Mouse (Mus musculus) limb, embryonic 10.5 days (tissue): ENCODE results near the gene Cbr2. TPM values are rescaled to one million over a fixed set of nuclear protein-coding genes. Genes with fewer than 3 reads are reported as not detected.
A peak's percentile ranks its signal among the peaks of the same experiment; 100 is the strongest.

Experiments used
- DNase-seq: peaks from one replicate; pipeline ENCODE4 v3.0.0-alpha.2; 2017; ENCODE audit warnings: low spot score
- H3K27ac ChIP-seq: fragments of 300-500 bp; sonication (generic); 2 replicates; pipeline ENCODE4 v1.5.1; 2016; ENCODE audit warnings: mild to moderate bottlenecking
- H3K27me3 ChIP-seq: fragments of 300-500 bp; sonication (generic); 2 replicates; pipeline ENCODE4 v1.6.1; 2016; ENCODE audit warnings: low read depth, mild to moderate bottlenecking; ENCODE audit not compliant: poor library complexity, severe bottlenecking
- H3K36me3 ChIP-seq: fragments of 300-500 bp; sonication (generic); 2 replicates; pipeline ENCODE4 v1.6.1; 2016; ENCODE audit warnings: mild to moderate bottlenecking, moderate library complexity
- H3K4me1 ChIP-seq: fragments of 300-500 bp; sonication (generic); 2 replicates; pipeline ENCODE4 v1.6.1; 2016
- H3K4me3 ChIP-seq: fragments of 300-500 bp; sonication (generic); 2 replicates; pipeline ENCODE4 v1.5.1; 2016; ENCODE audit warnings: mild to moderate bottlenecking, moderate library complexity
- H3K9me3 ChIP-seq: fragments of 300-500 bp; sonication (generic); replicated peaks from 2 replicates; pipeline ENCODE4 v1.6.1; 2016; ENCODE audit warnings: mild to moderate bottlenecking
- WGBS: fragments of 180-500 bp; shearing (Covaris S2); methylation state at CpG from one replicate; pipeline ENCODE4 v1.1.7; 2016; 5-methylcytosine and 5-hydroxymethylcytosine counted together
- polyA plus RNA-seq: library from polyadenylated mRNA; unstranded; fragments of >200 nt; fragmentation: Nextera tagmentation; extraction: Ambion mirVana; gene quantifications from 2 replicates; pipeline ENCODE4 v1.2.1, GENCODE M21; 2016

Cbr2 gene
- polyA plus RNA-seq, 1 experiment from 2014 or later = 16.3 TPM

GRCm38 (mm10) chr11:120728530-120729240, 3.2 kb downstream of the Cbr2 start:
- WGBS = 69% methylated on average over 11 of the region's 11 CpGs
- Histone ChIP-seq H3K27ac (peak overlapping the region; percentile 71), H3K4me1 (peaks cover 24% of the 10 kb centered on the region), H3K9me3 (no peaks in the 10 kb centered on the region), H3K36me3 (no peaks in the 10 kb centered on the region; the same call in none of the 2 replicates), H3K27me3 (peaks cover 36% of the 10 kb centered on the region), H3K4me3 (peak overlapping the region; percentile 35)
- no peak for DNase-seq

GRCm38 (mm10) chr11:120727564-120727963, 4.3 kb downstream of the Cbr2 start:
- Histone ChIP-seq H3K27ac (no peak overlapping the region), H3K9me3 (no peaks in the 10 kb centered on the region), H3K36me3 (peaks cover 3% of the 10 kb centered on the region), H3K27me3 (peaks cover 48% of the 10 kb centered on the region), H3K4me1 (peaks cover 26% of the 10 kb centered on the region), H3K4me3 (peak overlapping the region; percentile 66; the same call in 1 of the 2 replicates)
- no peak for DNase-seq
- 65% methylated on average over 12 of the region's 12 CpGs for WGBS

DNA sequence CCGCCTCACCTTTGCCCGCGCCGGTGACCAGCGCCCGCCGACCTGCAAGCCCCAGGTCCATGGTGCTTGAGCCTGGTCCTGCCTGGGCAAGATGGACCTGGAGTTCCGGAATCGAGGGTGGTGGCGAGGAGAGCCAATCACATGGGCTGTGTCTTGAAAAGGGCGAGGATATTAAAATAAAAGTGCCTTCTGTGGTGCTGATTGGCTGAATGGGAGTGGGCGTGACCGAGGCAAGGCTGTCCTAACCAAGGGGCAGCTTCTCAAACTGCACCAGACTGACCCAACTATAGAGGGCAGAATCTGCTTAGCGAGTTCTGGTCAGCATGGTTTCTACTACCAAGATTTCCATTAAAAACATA, 4.8 kb downstream of the Cbr2 start, which contains the start of gene Dcxr:
Dcxr (minus strand) TSS at position 113 of the 359 bp plus-strand sequence.
- Histone ChIP-seq H3K27ac (peak within 1 kb of the TSS; percentile 46; the same call in 1 of the 2 replicates), H3K4me3 (peak within 1 kb of the TSS; percentile 66), H3K9me3 (no peaks in the 10 kb centered on the region), H3K27me3 (peaks cover 52% of the 10 kb centered on the region), H3K36me3 (peaks cover 3% of the 10 kb centered on the region), H3K4me1 (peaks cover 29% of the 10 kb centered on the region)
- peak; percentile 85 for DNase-seq
- under 1% methylated on average over 14 of the region's 14 CpGs for WGBS

GRCm38 (mm10) chr11:120726243-120727168, 5.4 kb downstream of the Cbr2 start:
- DNase-seq = no peak
- 19% methylated on average over 34 of the region's 36 CpGs for WGBS
- H3K4me3 ChIP-seq = peak overlapping the region; percentile 66
- H3K27me3 ChIP-seq = peaks cover 58% of the 10 kb centered on the region
- peaks cover 3% of the 10 kb centered on the region for H3K36me3 ChIP-seq
- peaks cover 35% of the 10 kb centered on the region for H3K4me1 ChIP-seq
- no peaks in the 10 kb centered on the region for H3K9me3 ChIP-seq
- H3K27ac ChIP-seq = peak overlapping the region; percentile 46; the same call in 1 of the 2 replicates

GRCm38 (mm10) chr11:120723509-120723908, 8.4 kb downstream of the Cbr2 start:
- no peak overlapping the region for H3K4me3 ChIP-seq
- peaks cover 22% of the 10 kb centered on the region for H3K36me3 ChIP-seq
- no peak overlapping the region for H3K27ac ChIP-seq
- WGBS = 88% methylated on average over 7 of the region's 7 CpGs
- no peaks in the 10 kb centered on the region for H3K9me3 ChIP-seq
- H3K27me3 ChIP-seq = peaks cover 58% of the 10 kb centered on the region
- H3K4me1 ChIP-seq = peaks cover 46% of the 10 kb centered on the region
- no peak for DNase-seq

- peaks cover 46% of the 10 kb centered on the region for H3K4me1 ChIP-seq
- H3K9me3 ChIP-seq = no peaks in the 10 kb centered on the region
- WGBS = 89% methylated on average over 11 of the region's 11 CpGs
- no peak for DNase-seq
- 0 out of 2 replicates have a peak overlapping the region, but pooled peaks have one; percentile 1 for H3K4me3 ChIP-seq
- peaks cover 55% of the 10 kb centered on the region for H3K27me3 ChIP-seq
- no peak overlapping the region for H3K27ac ChIP-seq
- peaks cover 29% of the 10 kb centered on the region for H3K36me3 ChIP-seq
Measured at GRCm38 (mm10) chr11:120722761-120723382, 9.0 kb downstream of the Cbr2 start.

DNA sequence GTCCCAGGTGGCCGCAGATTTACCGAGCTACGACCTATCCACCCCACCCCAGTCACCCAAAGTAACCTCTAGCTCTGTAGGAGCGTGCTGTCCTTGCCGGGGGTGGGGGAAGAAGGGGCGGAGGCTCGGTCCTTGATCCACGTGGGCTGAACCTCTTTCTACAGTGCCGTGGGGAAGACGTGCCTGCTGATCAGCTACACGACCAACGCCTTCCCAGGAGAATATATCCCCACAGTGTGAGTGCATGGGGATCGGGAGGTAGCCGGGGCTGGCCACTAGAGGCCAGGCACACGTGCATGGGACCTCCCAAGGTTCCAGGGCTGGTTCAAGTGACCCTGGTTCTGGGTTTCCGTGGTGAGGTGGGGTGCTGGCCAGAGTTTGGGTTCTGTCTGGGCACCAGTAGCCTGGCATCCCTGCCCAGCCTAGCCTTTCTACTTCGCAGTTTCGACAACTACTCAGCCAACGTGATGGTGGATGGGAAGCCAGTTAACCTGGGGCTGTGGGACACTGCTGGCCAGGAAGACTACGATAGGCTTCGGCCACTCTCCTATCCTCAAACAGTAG, 9.8 kb downstream of the Cbr2 start:
- H3K27ac ChIP-seq = peak overlapping the region; percentile 74
- H3K4me3 ChIP-seq = peak overlapping the region; percentile 75

DNA sequence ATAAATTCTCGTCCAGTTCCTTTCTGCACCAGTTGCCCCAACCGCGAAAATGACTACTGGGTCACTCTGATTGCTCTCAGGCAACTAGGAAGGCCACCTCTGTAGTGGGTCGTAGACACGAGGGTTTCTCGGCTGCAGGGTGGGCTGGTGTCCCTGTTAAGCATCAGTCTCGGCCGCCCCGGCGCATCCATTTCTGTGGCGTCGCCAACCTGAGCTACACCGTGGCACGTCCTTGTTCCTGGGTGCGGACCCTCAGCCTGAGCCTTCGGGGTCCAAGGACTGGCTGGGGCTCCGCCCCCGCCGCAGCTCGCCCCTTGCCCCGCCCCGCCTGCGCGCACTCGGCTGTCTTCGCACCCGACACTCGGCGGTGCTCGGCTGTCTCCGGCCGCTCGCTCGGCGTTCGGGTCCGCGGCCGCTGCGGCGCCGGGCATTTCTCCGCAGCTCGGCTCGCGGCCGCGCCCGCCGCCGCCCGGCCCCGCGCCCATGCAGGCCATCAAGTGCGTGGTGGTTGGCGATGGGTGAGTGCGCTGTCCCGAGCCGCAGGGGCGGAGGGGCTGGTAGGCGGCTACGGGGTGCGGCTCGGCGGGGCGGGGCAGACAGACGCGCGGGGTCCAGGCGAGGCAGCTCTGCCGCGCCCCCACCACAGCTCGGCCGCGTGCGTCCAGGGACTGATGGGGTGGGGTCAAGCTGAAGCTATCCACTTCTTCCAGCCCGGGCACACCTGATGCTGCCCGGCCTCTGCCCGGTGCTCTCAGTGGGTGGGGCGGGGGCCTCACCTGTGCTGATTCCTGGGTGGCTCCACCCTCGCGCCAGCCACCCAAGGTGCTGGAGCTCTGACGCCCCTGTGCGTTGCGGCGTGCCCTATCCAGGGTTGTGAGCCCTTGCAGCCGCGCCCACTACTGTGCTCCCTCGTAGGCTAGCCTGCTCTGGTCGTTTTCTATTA, 10.5 kb downstream of the Cbr2 start, which contains the start of gene Rac3:
Rac3 (plus strand) TSS at position 347 of the 943 bp plus-strand sequence.
- WGBS = 1% methylated on average over 86 of the region's 90 CpGs
- peak; percentile 83 for DNase-seq
- Histone ChIP-seq H3K4me1 (peaks cover 36% of the 10 kb centered on the region), H3K27ac (peak within 1 kb of the TSS; percentile 74), H3K4me3 (peak within 1 kb of the TSS; percentile 75), H3K27me3 (peaks cover 53% of the 10 kb centered on the region), H3K36me3 (peaks cover 41% of the 10 kb centered on the region), H3K9me3 (no peaks in the 10 kb centered on the region)

More for the DNA sequence above, 9.8 kb downstream of the Cbr2 start:
- Histone ChIP-seq H3K4me1 (peaks cover 43% of the 10 kb centered on the region), H3K9me3 (no peaks in the 10 kb centered on the region), H3K36me3 (peaks cover 36% of the 10 kb centered on the region), H3K27me3 (peaks cover 55% of the 10 kb centered on the region)
- 20% methylated on average over 21 of the region's 21 CpGs for WGBS
- DNase-seq = no peak

- Histone ChIP-seq H3K4me1 (peaks cover 33% of the 10 kb centered on the region), H3K27me3 (peaks cover 43% of the 10 kb centered on the region), H3K36me3 (peaks cover 49% of the 10 kb centered on the region), H3K27ac (0 out of 2 replicates have a peak overlapping the region, but pooled peaks have one; percentile 74), H3K9me3 (no peaks in the 10 kb centered on the region), H3K4me3 (peak overlapping the region; percentile 75)
- WGBS = 11% methylated on average over 17 of the region's 17 CpGs
- peak; percentile 94 for DNase-seq
Measured at GRCm38 (mm10) chr11:120720450-120720849, 11.5 kb downstream of the Cbr2 start.

DNA sequence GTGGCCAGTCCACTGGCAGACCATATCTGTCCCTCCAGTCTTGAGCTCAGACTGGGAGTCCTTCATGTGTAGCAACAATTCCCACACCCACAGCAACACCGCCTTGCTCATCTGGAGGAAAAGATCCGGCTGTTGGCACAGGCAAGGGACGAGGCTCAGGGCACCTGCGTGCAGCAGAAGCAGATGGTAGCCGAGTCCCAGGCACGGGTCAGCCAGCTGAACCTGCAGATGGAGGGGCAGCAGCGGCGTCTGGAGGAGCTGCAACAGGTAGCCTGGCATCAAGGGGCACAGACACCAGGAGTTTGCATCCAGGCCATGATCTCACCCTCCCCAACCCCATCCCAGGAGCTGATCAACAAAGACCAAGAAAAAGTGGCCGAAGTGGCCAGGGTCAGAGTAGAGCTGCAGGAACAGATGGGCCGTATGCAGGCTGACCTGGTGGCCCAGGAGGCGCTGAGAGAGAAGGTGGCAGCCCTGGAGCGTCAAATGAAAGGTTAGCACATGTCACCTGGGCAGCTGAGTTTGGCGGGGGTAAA, 12.0 kb downstream of the Cbr2 start:
- Histone ChIP-seq H3K27me3 (peaks cover 38% of the 10 kb centered on the region), H3K4me3 (peak overlapping the region; percentile 75; the same call in 1 of the 2 replicates), H3K36me3 (peaks cover 54% of the 10 kb centered on the region), H3K27ac (no peak overlapping the region), H3K4me1 (peaks cover 39% of the 10 kb centered on the region), H3K9me3 (no peaks in the 10 kb centered on the region)
- DNase-seq = no peak
- WGBS = 88% methylated on average over 13 of the region's 13 CpGs

DNA sequence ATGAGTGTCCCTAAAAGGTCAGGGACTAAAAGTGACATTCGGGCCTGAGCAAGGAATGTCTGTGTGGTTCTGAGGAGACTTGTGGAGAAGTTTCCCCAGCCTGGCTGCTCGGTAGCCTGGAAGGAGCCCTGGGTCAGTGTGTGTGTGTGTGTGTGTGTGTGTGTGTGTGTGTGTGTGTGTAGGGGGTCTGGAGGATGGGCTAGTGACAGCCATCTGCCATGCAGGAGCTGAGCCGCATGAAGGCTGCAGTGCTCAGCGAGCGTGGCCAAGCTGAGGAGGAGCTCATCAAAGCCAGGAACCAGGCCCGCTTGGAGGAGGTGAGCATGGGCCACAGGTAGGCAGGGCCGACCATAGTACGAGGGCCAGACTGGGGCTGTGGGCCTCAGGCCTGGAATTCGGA, 12.7 kb downstream of the Cbr2 start:
- Histone ChIP-seq H3K4me3 (no peak overlapping the region), H3K9me3 (no peaks in the 10 kb centered on the region), H3K4me1 (peaks cover 45% of the 10 kb centered on the region), H3K36me3 (peaks cover 57% of the 10 kb centered on the region), H3K27me3 (peaks cover 36% of the 10 kb centered on the region), H3K27ac (no peak overlapping the region)
- 92% methylated on average over 9 of the region's 9 CpGs for WGBS
- no peak for DNase-seq
